Comparison of ENCODE assay signal across 9 mouse cellular contexts in genomic region chr7:127213485-127213884, GRCm38 (mm10). TPM values are rescaled to one million over a fixed set of nuclear protein-coding genes. Genes with fewer than 3 reads are reported as not detected.
DNase-seq lines count a peak whose midpoint lies in the region; ATAC-seq and TF ChIP-seq lines count a peak whose summit lies in the region.
"Had no signal": no experiment of that assay in that cellular context is flagged by ENCODE, and none has a peak within 500 bp of the region (broad histone marks: within the 10 kb centered on the region; RNA-seq: fewer than 3 reads in every experiment).

No protein-coding gene starts in this region.

- peaks cover 37% of the 10 kb centered on the region for H3K27me3 ChIP-seq in hindbrain, embryonic 10.5 days (ENCODE audit: insufficient read depth, poor library complexity, severe bottlenecking)
- peaks cover 19% of the 10 kb centered on the region for H3K27me3 ChIP-seq in hindbrain, embryonic 12.5 days
- H3K27me3 ChIP-seq in liver, postnatal 0 days (ENCODE audit: insufficient read depth, low read length), result no peaks in the 10 kb centered on the region
- H3K27me3 ChIP-seq: hindbrain, embryonic 15.5 days had no signal

- DNase-seq in hindbrain, embryonic 10.5 days (ENCODE audit: low spot score), result peak; percentile 18
- DNase-seq in CD4-positive helper T cell, adult 2 months (ENCODE audit: low read depth, low spot score), result peak; percentile 57
- peak; percentile 34 for DNase-seq in T-cell, adult 2 months (ENCODE audit: low spot score)
- peak; percentile 56 for DNase-seq in liver, postnatal 0 days
- DNase-seq in urinary bladder, postnatal 10 days (ENCODE audit: low spot score), result no peak
- no peak for DNase-seq in left cerebral cortex, postnatal 36 days (ENCODE audit: low spot score in 2 of 2)
- no peak for DNase-seq in heart, adult 11 months

- H3K36me3 ChIP-seq in hindbrain, embryonic 10.5 days, result 0 out of 2 replicates have a peak, but pooled peaks cover 4% of the 10 kb centered on the region
- no peaks in the 10 kb centered on the region for H3K36me3 ChIP-seq in hindbrain, embryonic 12.5 days
- peaks cover 9% of the 10 kb centered on the region; the same call in 1 of the 2 replicates for H3K36me3 ChIP-seq in liver, postnatal 0 days (replicated peaks; ENCODE audit: insufficient read depth, low read length)
- H3K36me3 ChIP-seq: hindbrain, embryonic 15.5 days had no signal

- no peak overlapping the region for H3K9ac ChIP-seq in hindbrain, embryonic 12.5 days
- H3K9ac ChIP-seq in liver, postnatal 0 days (replicated peaks), result no peak overlapping the region
- H3K9ac ChIP-seq: hindbrain, embryonic 15.5 days had no signal

- peaks cover 29% of the 10 kb centered on the region; the same call in 1 of the 2 replicates for H3K4me1 ChIP-seq in hindbrain, embryonic 10.5 days (replicated peaks)
- peaks cover 11% of the 10 kb centered on the region for H3K4me1 ChIP-seq in hindbrain, embryonic 12.5 days
- H3K4me1 ChIP-seq in liver, postnatal 0 days (ENCODE audit: insufficient read depth), result peaks cover 44% of the 10 kb centered on the region

- peak; percentile 87 for TF ChIP-seq CTCF in liver, postnatal 0 days (IDR thresholded peaks at IDR 0.05; ENCODE audit: low read depth)

- no peak overlapping the region for H3K27ac ChIP-seq in hindbrain, embryonic 10.5 days
- no peak overlapping the region for H3K27ac ChIP-seq in hindbrain, embryonic 12.5 days
- no peak overlapping the region for H3K27ac ChIP-seq in liver, postnatal 0 days (ENCODE audit: low read depth)
- H3K27ac ChIP-seq: hindbrain, embryonic 15.5 days had no signal

- no peak overlapping the region for H3K4me3 ChIP-seq in hindbrain, embryonic 10.5 days
- H3K4me3 ChIP-seq in hindbrain, embryonic 12.5 days, result no peak overlapping the region
- H3K4me3 ChIP-seq in liver, postnatal 0 days (ENCODE audit: low read depth, low read length), result no peak overlapping the region
- H3K4me3 ChIP-seq: hindbrain, embryonic 15.5 days had no signal

- intact Hi-C loops in left cerebral cortex, postnatal 36 days (cut with DNase I), result no loop called here

- no peak for ATAC-seq in hindbrain, embryonic 12.5 days (ENCODE audit: low FRiP score)
- no peak for ATAC-seq in liver, postnatal 0 days

- no peak for TF ChIP-seq EP300 in liver, postnatal 0 days (IDR thresholded peaks at IDR 0.05; ENCODE audit: low read depth)

- H3K4me2 ChIP-seq in hindbrain, embryonic 12.5 days (replicated peaks), result no peak overlapping the region
- H3K4me2 ChIP-seq in liver, postnatal 0 days (ENCODE audit: low read depth, low read length), result no peak overlapping the region

- 36% methylated on average over 7 of the region's 7 CpGs for WGBS in hindbrain, embryonic 10.5 days
- WGBS in hindbrain, embryonic 12.5 days, result 40% methylated on average over 7 of the region's 7 CpGs
- WGBS in liver, postnatal 0 days (ENCODE audit: insufficient replicate concordance), result 25% methylated on average over 7 of the region's 7 CpGs

- H3K9me3 ChIP-seq in hindbrain, embryonic 10.5 days, result no peaks in the 10 kb centered on the region
- no peaks in the 10 kb centered on the region for H3K9me3 ChIP-seq in hindbrain, embryonic 12.5 days (replicated peaks)
- H3K9me3 ChIP-seq in liver, postnatal 0 days (ENCODE audit: low read length), result no peaks in the 10 kb centered on the region
- H3K9me3 ChIP-seq: hindbrain, embryonic 15.5 days had no signal

RNA-seq across cellular contexts. Expression of gene Mylpf, which starts 4.8 kb away (rescaled TPM):
- polyA plus RNA-seq in hindbrain, embryonic 10.5 days (2016; fragmentation: Nextera tagmentation; extraction: Ambion mirVana), result 13.0 and 17.7 TPM in 2 replicates
- 19.5 and 46.1 TPM in 2 replicates for polyA plus RNA-seq in hindbrain, embryonic 12.5 days (2016; fragmentation: Nextera tagmentation; extraction: Ambion mirVana)
- polyA plus RNA-seq in liver, postnatal 0 days (2015; fragmentation: Nextera tagmentation; extraction: Ambion mirVana), result 19.7 and 94.3 TPM in 2 replicates
- 1 to 10 TPM; 1.7 to 3.9 TPM for total RNA-seq in left cerebral cortex, postnatal 36 days (2021)

RNA-seq across cellular contexts. Expression of gene Tbc1d10b, which starts 5.2 kb away (rescaled TPM):
- polyA plus RNA-seq in hindbrain, embryonic 10.5 days (2016; fragmentation: Nextera tagmentation; extraction: Ambion mirVana), result 25.6 and 28.2 TPM in 2 replicates
- 46.5 and 47.2 TPM in 2 replicates for polyA plus RNA-seq in hindbrain, embryonic 12.5 days (2016; fragmentation: Nextera tagmentation; extraction: Ambion mirVana)
- polyA plus RNA-seq in liver, postnatal 0 days (2015; fragmentation: Nextera tagmentation; extraction: Ambion mirVana), result 8.3 and 8.6 TPM in 2 replicates
- 100 to 1,000 TPM in 1 of 2 experiments, 10 to 100 TPM in 1; 90.8 to 101 TPM for total RNA-seq in left cerebral cortex, postnatal 36 days (2021)

RNA-seq across cellular contexts. Expression of gene Cd2bp2, which starts 17.6 kb away (rescaled TPM):
- 94.4 and 96.0 TPM in 2 replicates for polyA plus RNA-seq in hindbrain, embryonic 10.5 days (2016; fragmentation: Nextera tagmentation; extraction: Ambion mirVana)
- polyA plus RNA-seq in hindbrain, embryonic 12.5 days (2016; fragmentation: Nextera tagmentation; extraction: Ambion mirVana), result 86.2 and 92.9 TPM in 2 replicates
- polyA plus RNA-seq in liver, postnatal 0 days (2015; fragmentation: Nextera tagmentation; extraction: Ambion mirVana), result 11.5 and 14.0 TPM in 2 replicates
- total RNA-seq in left cerebral cortex, postnatal 36 days (2021), result 10 to 100 TPM; 81.4 to 89.5 TPM

RNA-seq across cellular contexts. Expression of gene Zfp553, which starts 19.4 kb away (rescaled TPM):
- 78.7 and 81.0 TPM in 2 replicates for polyA plus RNA-seq in hindbrain, embryonic 10.5 days (2016; fragmentation: Nextera tagmentation; extraction: Ambion mirVana)
- polyA plus RNA-seq in hindbrain, embryonic 12.5 days (2016; fragmentation: Nextera tagmentation; extraction: Ambion mirVana), result 61.3 and 67.9 TPM in 2 replicates
- 4.0 and 5.3 TPM in 2 replicates for polyA plus RNA-seq in liver, postnatal 0 days (2015; fragmentation: Nextera tagmentation; extraction: Ambion mirVana)
- total RNA-seq in left cerebral cortex, postnatal 36 days (2021), result 10 to 100 TPM; 18.6 to 19.4 TPM

RNA-seq across cellular contexts. Expression of gene Sept1, which starts 19.4 kb away (rescaled TPM):
- polyA plus RNA-seq in hindbrain, embryonic 10.5 days (2016; fragmentation: Nextera tagmentation; extraction: Ambion mirVana), result 32.4 and 33.8 TPM in 2 replicates
- polyA plus RNA-seq in hindbrain, embryonic 12.5 days (2016; fragmentation: Nextera tagmentation; extraction: Ambion mirVana), result 32.7 and 33.2 TPM in 2 replicates
- polyA plus RNA-seq in liver, postnatal 0 days (2015; fragmentation: Nextera tagmentation; extraction: Ambion mirVana), result 16.7 and 17.3 TPM in 2 replicates
- 1 to 10 TPM; 3.2 to 5.6 TPM for total RNA-seq in left cerebral cortex, postnatal 36 days (2021)

Comparison
In these comparisons a context has a peak if more than half of its experiments do, and no peak if none do; other contexts are left out.
1. DNase-seq: peak in hindbrain, embryonic 10.5 days (single experiment), CD4-positive helper T cell, adult 2 months (single experiment), T-cell, adult 2 months (single experiment) and liver, postnatal 0 days (single experiment); none in urinary bladder, postnatal 10 days (single experiment), left cerebral cortex, postnatal 36 days (0 of 2) and heart, adult 11 months (single experiment).